8 mouse cellular contexts compared by ENCODE assay signal in genomic region chr11:119916102-119916790, GRCm38 (mm10). TPM values are rescaled to one million over a fixed set of nuclear protein-coding genes. Genes with fewer than 3 reads are reported as not detected.
DNase-seq lines count a peak whose midpoint lies in the region; ATAC-seq and TF ChIP-seq lines count a peak whose summit lies in the region.

No protein-coding gene starts in this region.

- H3K79me2 ChIP-seq in heart, adult 2 months (replicated peaks; ENCODE audit: control insufficient read depth, insufficient read depth, low read length) = no peaks in the 10 kb centered on the region

- TF ChIP-seq CTCF in heart, adult 2 months (IDR thresholded peaks at IDR 0.05) = no peak
- no peak for TF ChIP-seq CTCF in kidney, postnatal 0 days (IDR thresholded peaks at IDR 0.05; ENCODE audit: low read depth)

- 0 out of 2 replicates have a peak overlapping the region, but pooled peaks have one; percentile 2 for H3K4me3 ChIP-seq in midbrain, embryonic 12.5 days
- no peak overlapping the region for H3K4me3 ChIP-seq in midbrain, embryonic 15.5 days
- no peak overlapping the region for H3K4me3 ChIP-seq in heart, adult 2 months
- no peak overlapping the region for H3K4me3 ChIP-seq in kidney, postnatal 0 days (replicated peaks; ENCODE audit: low read depth, low read length)

- H3K4me1 ChIP-seq in midbrain, embryonic 12.5 days = peaks cover 30% of the 10 kb centered on the region
- peaks cover 33% of the 10 kb centered on the region for H3K4me1 ChIP-seq in midbrain, embryonic 15.5 days
- H3K4me1 ChIP-seq in heart, adult 2 months (ENCODE audit: control insufficient read depth, insufficient read depth, low read length) = peaks cover 14% of the 10 kb centered on the region
- H3K4me1 ChIP-seq in kidney, postnatal 0 days (replicated peaks; ENCODE audit: insufficient read depth, low read length) = peaks cover 24% of the 10 kb centered on the region; the same call in 1 of the 2 replicates

- H3K27ac ChIP-seq in midbrain, embryonic 12.5 days (replicated peaks) = no peak overlapping the region
- H3K27ac ChIP-seq in midbrain, embryonic 15.5 days = no peak overlapping the region
- peak overlapping the region; percentile 57 for H3K27ac ChIP-seq in heart, adult 2 months
- H3K27ac ChIP-seq in kidney, postnatal 0 days = peak overlapping the region; percentile 90

- no peak overlapping the region for H3K4me2 ChIP-seq in midbrain, embryonic 12.5 days (replicated peaks)
- H3K4me2 ChIP-seq in midbrain, embryonic 15.5 days = no peak overlapping the region
- H3K4me2 ChIP-seq in kidney, postnatal 0 days (ENCODE audit: low read length) = peak overlapping the region; percentile 75

- 93% methylated on average over 15 of the region's 15 CpGs for WGBS in midbrain, embryonic 12.5 days
- 90% methylated on average over 15 of the region's 15 CpGs for WGBS in midbrain, embryonic 15.5 days
- 40% methylated on average over 15 of the region's 15 CpGs for WGBS in heart, adult 2 months
- 67% methylated on average over 15 of the region's 15 CpGs for WGBS in kidney, postnatal 0 days

- H3K9ac ChIP-seq in midbrain, embryonic 12.5 days (replicated peaks) = 0 out of 2 replicates have a peak overlapping the region, but pooled peaks have one; percentile 11
- no peak overlapping the region for H3K9ac ChIP-seq in midbrain, embryonic 15.5 days
- H3K9ac ChIP-seq in heart, adult 2 months (ENCODE audit: low read depth, low read length) = no peak overlapping the region
- H3K9ac ChIP-seq in kidney, postnatal 0 days (ENCODE audit: low read depth, low read length) = peak overlapping the region; percentile 44; the same call in 1 of the 2 replicates

- no peak for ATAC-seq in midbrain, embryonic 12.5 days (ENCODE audit: low FRiP score, low read depth)
- ATAC-seq in midbrain, embryonic 15.5 days (replicated peaks) = no peak
- peak; percentile 67 for ATAC-seq in kidney, postnatal 0 days (replicated peaks; ENCODE audit: low FRiP score, low read depth)

- TF ChIP-seq POLR2A in heart, adult 2 months (IDR thresholded peaks at IDR 0.05; ENCODE audit: insufficient read depth, low read depth, low read length) = no peak

- H3K27me3 ChIP-seq in midbrain, embryonic 12.5 days = no peaks in the 10 kb centered on the region
- no peaks in the 10 kb centered on the region for H3K27me3 ChIP-seq in midbrain, embryonic 15.5 days (replicated peaks)
- H3K27me3 ChIP-seq in heart, adult 2 months (ENCODE audit: control insufficient read depth, insufficient read depth, low read length) = no peaks in the 10 kb centered on the region
- no peaks in the 10 kb centered on the region for H3K27me3 ChIP-seq in kidney, postnatal 0 days (ENCODE audit: insufficient read depth, low read length)

- TF ChIP-seq EP300 in heart, adult 2 months (IDR thresholded peaks at IDR 0.05; ENCODE audit: insufficient read depth, low read depth, low read length) = no peak

- H3K36me3 ChIP-seq in midbrain, embryonic 12.5 days = peaks cover 52% of the 10 kb centered on the region
- peaks cover 25% of the 10 kb centered on the region; the same call in 1 of the 2 replicates for H3K36me3 ChIP-seq in midbrain, embryonic 15.5 days (replicated peaks)
- H3K36me3 ChIP-seq in heart, adult 2 months (ENCODE audit: control insufficient read depth, insufficient read depth, low read length) = no peaks in the 10 kb centered on the region
- H3K36me3 ChIP-seq in kidney, postnatal 0 days (ENCODE audit: insufficient read depth, low read length) = peaks cover 33% of the 10 kb centered on the region

- H3K9me3 ChIP-seq in midbrain, embryonic 12.5 days = no peaks in the 10 kb centered on the region
- no peaks in the 10 kb centered on the region for H3K9me3 ChIP-seq in midbrain, embryonic 15.5 days
- no peaks in the 10 kb centered on the region for H3K9me3 ChIP-seq in kidney, postnatal 0 days (replicated peaks; ENCODE audit: low read length)

- peak; percentile 72 to 79 for DNase-seq in heart, adult 2 months
- DNase-seq in kidney, postnatal 0 days (ENCODE audit: low spot score) = peak; percentile 77
- DNase-seq in lung, postnatal 36 days = peak; percentile 88
- no peak for DNase-seq in right cerebral cortex, postnatal 36 days (ENCODE audit: low spot score in 2 of 2)
- no peak for DNase-seq in thymus, postnatal 0 days (ENCODE audit: low spot score)
- DNase-seq in embryo, embryonic 10 days (ENCODE audit: low spot score) = no peak

- intact Hi-C loops in heart, adult 2 months (cut with DNase I) = no loop called here

RNA-seq across cellular contexts. Expression of gene Chmp6, which starts 3.0 kb away (rescaled TPM):
- 96.1 and 109 TPM in 2 replicates for polyA plus RNA-seq in midbrain, embryonic 12.5 days (2016; fragmentation: Nextera tagmentation; extraction: Ambion mirVana)
- 113 and 116 TPM in 2 replicates for polyA plus RNA-seq in midbrain, embryonic 15.5 days (2015; fragmentation: Nextera tagmentation; extraction: Ambion mirVana)
- 10 to 100 TPM; 25.9 to 30.1 TPM for total RNA-seq in heart, adult 2 months (2021)
- polyA plus RNA-seq in heart, adult 2 months (2012; rRNA removed) = 26.8 and 28.9 TPM in 2 replicates
- polyA plus RNA-seq in kidney, postnatal 0 days (2015; fragmentation: Nextera tagmentation; extraction: Ambion mirVana) = 120 and 125 TPM in 2 replicates
- polyA plus RNA-seq in thymus, postnatal 0 days (2015; fragmentation: Nextera tagmentation; extraction: Ambion mirVana) = 81.4 and 86.0 TPM in 2 replicates

RNA-seq across cellular contexts. Expression of gene Baiap2, which starts 26.3 kb away (rescaled TPM):
- polyA plus RNA-seq in midbrain, embryonic 12.5 days (2016; fragmentation: Nextera tagmentation; extraction: Ambion mirVana) = 10.1 and 10.2 TPM in 2 replicates
- polyA plus RNA-seq in midbrain, embryonic 15.5 days (2015; fragmentation: Nextera tagmentation; extraction: Ambion mirVana) = 15.5 and 16.3 TPM in 2 replicates
- 10 to 100 TPM in 1 of 2 experiments, 1 to 10 TPM in 1; 5.8 to 10.3 TPM for total RNA-seq in heart, adult 2 months (2021)
- 10.5 and 10.9 TPM in 2 replicates for polyA plus RNA-seq in heart, adult 2 months (2012; rRNA removed)
- polyA plus RNA-seq in kidney, postnatal 0 days (2015; fragmentation: Nextera tagmentation; extraction: Ambion mirVana) = 21.4 and 23.8 TPM in 2 replicates
- 25.1 and 26.3 TPM in 2 replicates for polyA plus RNA-seq in thymus, postnatal 0 days (2015; fragmentation: Nextera tagmentation; extraction: Ambion mirVana)

Comparison
In these comparisons a context has a peak if more than half of its experiments do, and no peak if none do; other contexts are left out.
1. H3K9ac ChIP-seq: peak in midbrain, embryonic 12.5 days (single experiment) and kidney, postnatal 0 days (single experiment); none in midbrain, embryonic 15.5 days (single experiment) and heart, adult 2 months (single experiment).
2. H3K27ac ChIP-seq: peak in heart, adult 2 months (single experiment) and kidney, postnatal 0 days (single experiment); none in midbrain, embryonic 12.5 days (single experiment) and midbrain, embryonic 15.5 days (single experiment).
3. DNase-seq: peak in heart, adult 2 months (2 of 2), kidney, postnatal 0 days (single experiment) and lung, postnatal 36 days (single experiment); none in right cerebral cortex, postnatal 36 days (0 of 2), thymus, postnatal 0 days (single experiment) and embryo, embryonic 10 days (single experiment).